Mouse (Mus musculus) liver, embryonic 15.5 days (tissue): ENCODE measurements at regions not wholly inside any gene's neighbourhood (a gene's known extent, or its start where the extent isn't known, plus 50 kb on each side); places are given as distances from the start of the nearest gene placed in this dataset.

Source experiments
- ATAC-seq: fragments of 200-750 bp; cut with Nextera tagmentation; 2 replicates; pipeline ENCODE4 v1.8.0; 2017; ENCODE audit warnings: moderate number of reproducible peaks, mild to moderate bottlenecking, moderate library complexity; ENCODE audit not compliant: insufficient read depth
- H3K27ac ChIP-seq: fragments of 300-500 bp; sonication (generic); replicated peaks from 2 replicates; pipeline ENCODE4 v1.5.1; 2015; ENCODE audit warnings: mild to moderate bottlenecking, inconsistent platforms
- H3K27me3 ChIP-seq: fragments of 300-500 bp; sonication (generic); 2 replicates; pipeline ENCODE4 v1.6.1; 2015; ENCODE audit warnings: mild to moderate bottlenecking, inconsistent platforms
- H3K36me3 ChIP-seq: fragments of 300-500 bp; sonication (generic); replicated peaks from 2 replicates; pipeline ENCODE4 v1.6.1; 2015; ENCODE audit warnings: moderate library complexity, mild to moderate bottlenecking, inconsistent platforms
- H3K4me1 ChIP-seq: fragments of 300-500 bp; sonication (generic); replicated peaks from 2 replicates; pipeline ENCODE4 v1.6.1; 2015; ENCODE audit warnings: inconsistent platforms
- H3K4me2 ChIP-seq: fragments of 300-500 bp; sonication (generic); 2 replicates; pipeline ENCODE4 v1.6.1; 2015; ENCODE audit warnings: moderate library complexity, mild to moderate bottlenecking, inconsistent platforms
- H3K4me3 ChIP-seq: fragments of 300-500 bp; sonication (generic); replicated peaks from 2 replicates; pipeline ENCODE4 v1.5.1; 2015; ENCODE audit warnings: mild to moderate bottlenecking, inconsistent platforms
- H3K9ac ChIP-seq: fragments of 300-500 bp; sonication (generic); 2 replicates; pipeline ENCODE4 v1.6.1; 2015; ENCODE audit warnings: moderate library complexity, mild to moderate bottlenecking, inconsistent platforms
- H3K9me3 ChIP-seq: fragments of 300-500 bp; sonication (generic); replicated peaks from 2 replicates; pipeline ENCODE4 v1.6.1; 2016; ENCODE audit warnings: inconsistent platforms
- WGBS: fragments of 180-500 bp; shearing (Covaris S2); methylation state at CpG from one replicate; pipeline ENCODE4 v1.1.7; 2015; ENCODE audit warnings: mixed read lengths; ENCODE audit not compliant: insufficient replicate concordance; 5-methylcytosine and 5-hydroxymethylcytosine counted together

GRCm38 (mm10) chr17:48615248-48615647, 160.5 kb downstream of the Unc5cl start:
- H3K9ac ChIP-seq: no peak overlapping the region
- no peak overlapping the region for H3K27ac ChIP-seq
- no peaks in the 10 kb centered on the region for H3K36me3 ChIP-seq
- no peak for ATAC-seq
- no peaks in the 10 kb centered on the region for H3K4me1 ChIP-seq
- H3K4me2 ChIP-seq: no peak overlapping the region
- no peak overlapping the region for H3K4me3 ChIP-seq
- H3K9me3 ChIP-seq: no peaks in the 10 kb centered on the region
- H3K27me3 ChIP-seq: no peaks in the 10 kb centered on the region
- 11% methylated on average over 3 of the region's 3 CpGs for WGBS

- Histone ChIP-seq H3K9ac (no peak overlapping the region), H3K4me3 (no peak overlapping the region), H3K4me1 (no peaks in the 10 kb centered on the region), H3K4me2 (no peak overlapping the region), H3K27ac (no peak overlapping the region), H3K9me3 (no peaks in the 10 kb centered on the region), H3K36me3 (no peaks in the 10 kb centered on the region), H3K27me3 (no peaks in the 10 kb centered on the region)
- ATAC-seq: no peak
- WGBS: 34% methylated on average over 4 of the region's 4 CpGs
Measured at GRCm38 (mm10) chr17:48616205-48616604, 161.5 kb downstream of the Unc5cl start.

GRCm38 (mm10) chr17:48620896-48621295, 166.2 kb downstream of the Unc5cl start:
- Histone ChIP-seq H3K27ac (no peak overlapping the region), H3K27me3 (no peaks in the 10 kb centered on the region), H3K4me1 (no peaks in the 10 kb centered on the region), H3K9ac (no peak overlapping the region), H3K4me2 (no peak overlapping the region), H3K4me3 (no peak overlapping the region), H3K36me3 (no peaks in the 10 kb centered on the region), H3K9me3 (no peaks in the 10 kb centered on the region)
- 56% methylated on average over 2 of the region's 2 CpGs for WGBS
- ATAC-seq: no peak

GRCm38 (mm10) chr17:48621676-48622075, 167.0 kb downstream of the Unc5cl start:
- ATAC-seq: no peak
- Histone ChIP-seq H3K9me3 (no peaks in the 10 kb centered on the region), H3K4me1 (no peaks in the 10 kb centered on the region), H3K4me2 (no peak overlapping the region), H3K27me3 (no peaks in the 10 kb centered on the region), H3K9ac (no peak overlapping the region), H3K27ac (no peak overlapping the region), H3K4me3 (no peak overlapping the region), H3K36me3 (no peaks in the 10 kb centered on the region)
- 71% methylated on average over 11 of the region's 11 CpGs for WGBS

GRCm38 (mm10) chr17:48624937-48625336, 170.2 kb downstream of the Unc5cl start:
- Histone ChIP-seq H3K9me3 (no peaks in the 10 kb centered on the region; the same call in 1 of the 2 replicates), H3K27me3 (no peaks in the 10 kb centered on the region), H3K4me1 (no peaks in the 10 kb centered on the region), H3K36me3 (no peaks in the 10 kb centered on the region), H3K9ac (no peak overlapping the region), H3K27ac (no peak overlapping the region), H3K4me2 (no peak overlapping the region), H3K4me3 (no peak overlapping the region)
- ATAC-seq: no peak
- 80% methylated on average over 14 of the region's 14 CpGs for WGBS

GRCm38 (mm10) chr17:48625971-48626370, 171.3 kb downstream of the Unc5cl start:
- 70% methylated on average over 6 of the region's 6 CpGs for WGBS
- H3K4me1 ChIP-seq: no peaks in the 10 kb centered on the region

GRCm38 (mm10) chr17:48639611-48640010, 184.9 kb downstream of the Unc5cl start:
- Histone ChIP-seq H3K9me3 (no peaks in the 10 kb centered on the region), H3K4me3 (no peak overlapping the region), H3K4me2 (no peak overlapping the region), H3K4me1 (no peaks in the 10 kb centered on the region), H3K9ac (no peak overlapping the region), H3K36me3 (no peaks in the 10 kb centered on the region), H3K27me3 (no peaks in the 10 kb centered on the region), H3K27ac (no peak overlapping the region)
- 69% methylated on average over 12 of the region's 12 CpGs for WGBS
- ATAC-seq: no peak

More at GRCm38 (mm10) chr17:48625971-48626370, 171.3 kb downstream of the Unc5cl start:
- Histone ChIP-seq H3K9ac (no peak overlapping the region), H3K27ac (no peak overlapping the region), H3K36me3 (no peaks in the 10 kb centered on the region), H3K4me2 (no peak overlapping the region), H3K4me3 (no peak overlapping the region), H3K9me3 (no peaks in the 10 kb centered on the region; the same call in 1 of the 2 replicates), H3K27me3 (no peaks in the 10 kb centered on the region)
- no peak for ATAC-seq

GRCm38 (mm10) chr17:48643533-48644019, 188.9 kb downstream of the Unc5cl start:
- Histone ChIP-seq H3K4me3 (no peak overlapping the region), H3K27ac (no peak overlapping the region), H3K4me1 (no peaks in the 10 kb centered on the region), H3K36me3 (no peaks in the 10 kb centered on the region), H3K27me3 (no peaks in the 10 kb centered on the region), H3K9me3 (no peaks in the 10 kb centered on the region), H3K4me2 (no peak overlapping the region), H3K9ac (no peak overlapping the region)
- no peak for ATAC-seq
- 22% methylated on average over 5 of the region's 5 CpGs for WGBS

- Histone ChIP-seq H3K4me1 (no peaks in the 10 kb centered on the region), H3K4me3 (no peak overlapping the region), H3K9me3 (no peaks in the 10 kb centered on the region), H3K4me2 (no peak overlapping the region), H3K9ac (no peak overlapping the region), H3K27me3 (no peaks in the 10 kb centered on the region), H3K36me3 (no peaks in the 10 kb centered on the region), H3K27ac (no peak overlapping the region)
- WGBS: 72% methylated on average over 1 of the region's 1 CpGs
- no peak for ATAC-seq
Measured at GRCm38 (mm10) chr17:48645056-48645455, 190.4 kb downstream of the Unc5cl start.

- ATAC-seq: no peak
- Histone ChIP-seq H3K4me3 (no peak overlapping the region), H3K27me3 (no peaks in the 10 kb centered on the region), H3K9ac (no peak overlapping the region), H3K36me3 (no peaks in the 10 kb centered on the region), H3K9me3 (no peaks in the 10 kb centered on the region), H3K27ac (no peak overlapping the region), H3K4me2 (0 out of 2 replicates have a peak overlapping the region, but pooled peaks have one; percentile 13), H3K4me1 (no peaks in the 10 kb centered on the region)
- WGBS: 30% methylated on average over 11 of the region's 11 CpGs
Measured at GRCm38 (mm10) chr17:48646626-48647195, 192.0 kb downstream of the Unc5cl start.

GRCm38 (mm10) chr17:48647431-48647830, 192.7 kb downstream of the Unc5cl start:
- Histone ChIP-seq H3K27me3 (no peaks in the 10 kb centered on the region), H3K4me2 (peak overlapping the region; percentile 13), H3K36me3 (no peaks in the 10 kb centered on the region), H3K27ac (no peak overlapping the region), H3K4me3 (no peak overlapping the region), H3K9me3 (no peaks in the 10 kb centered on the region), H3K4me1 (no peaks in the 10 kb centered on the region), H3K9ac (no peak overlapping the region)
- WGBS: 33% methylated on average over 14 of the region's 14 CpGs
- ATAC-seq: no peak

- no peak overlapping the region for H3K4me3 ChIP-seq
- no peak overlapping the region for H3K4me2 ChIP-seq
- H3K4me1 ChIP-seq: no peaks in the 10 kb centered on the region
- no peaks in the 10 kb centered on the region for H3K9me3 ChIP-seq
- ATAC-seq: no peak
- WGBS: 74% methylated on average over 13 of the region's 13 CpGs
- no peak overlapping the region for H3K9ac ChIP-seq
- no peaks in the 10 kb centered on the region for H3K27me3 ChIP-seq
- no peak overlapping the region for H3K27ac ChIP-seq
- no peaks in the 10 kb centered on the region for H3K36me3 ChIP-seq
Measured at GRCm38 (mm10) chr17:48650556-48650955, 195.9 kb downstream of the Unc5cl start.
